Comparison of ENCODE assay signal across 11 mouse cellular contexts in genomic region chr11:28812564-28812963, GRCm38 (mm10). TPM values are rescaled to one million over a fixed set of nuclear protein-coding genes. Genes with fewer than 3 reads are reported as not detected.
DNase-seq lines count a peak whose midpoint lies in the region; ATAC-seq and TF ChIP-seq lines count a peak whose summit lies in the region.
"Had no signal": no experiment of that assay in that cellular context is flagged by ENCODE, and none has a peak within 500 bp of the region (broad histone marks: within the 10 kb centered on the region; RNA-seq: fewer than 3 reads in every experiment).

No protein-coding gene starts in this region.

- TF ChIP-seq EP300 in liver, postnatal 0 days (IDR thresholded peaks at IDR 0.05; ENCODE audit: low read depth), result no peak

- H3K27me3 ChIP-seq in liver, postnatal 0 days (ENCODE audit: insufficient read depth, low read length), result no peaks in the 10 kb centered on the region
- H3K27me3 ChIP-seq in stomach, embryonic 15.5 days (replicated peaks), result no peaks in the 10 kb centered on the region

- DNase-seq in liver (peak; percentile 5), R1 (ENCODE audit: low read depth, low spot score) (peak; percentile 4)
- no peak for DNase-seq in liver, postnatal 0 days
- DNase-seq in kidney, postnatal 14 days, result peak; percentile 29
- DNase-seq in cerebellum, postnatal 10 days, result no peak
- no peak for DNase-seq in adrenal gland, adult 2 months
- DNase-seq: adrenal gland, adult 8-10 months; gastrocnemius, postnatal 10 days had no signal

- no peak for TF ChIP-seq CTCF in liver, postnatal 0 days (IDR thresholded peaks at IDR 0.05; ENCODE audit: low read depth)

- no peak overlapping the region for H3K4me2 ChIP-seq in liver, postnatal 0 days (ENCODE audit: low read depth, low read length)
- H3K4me2 ChIP-seq in stomach, embryonic 15.5 days, result no peak overlapping the region

- WGBS in liver, postnatal 0 days (ENCODE audit: insufficient replicate concordance), result 55% methylated on average over 2 of the region's 2 CpGs
- 37% methylated on average over 2 of the region's 2 CpGs for WGBS in stomach, embryonic 15.5 days

- H3K9me3 ChIP-seq in liver, postnatal 0 days (ENCODE audit: low read length), result no peaks in the 10 kb centered on the region
- no peaks in the 10 kb centered on the region for H3K9me3 ChIP-seq in stomach, embryonic 15.5 days
- H3K9me3 ChIP-seq: forebrain, embryonic 10.5 days had no signal

- H3K4me3 ChIP-seq in liver, postnatal 0 days (ENCODE audit: low read depth, low read length), result no peak overlapping the region
- H3K4me3 ChIP-seq in stomach, embryonic 15.5 days (replicated peaks), result no peak overlapping the region
- H3K4me3 ChIP-seq: forebrain, embryonic 10.5 days had no signal

- ATAC-seq in liver, postnatal 0 days, result no peak
- peak; percentile 47; the same call in 1 of the 2 replicates for ATAC-seq in stomach, embryonic 15.5 days (ENCODE audit: insufficient read depth, low FRiP score, low read depth)

- no peak overlapping the region for H3K9ac ChIP-seq in liver, postnatal 0 days (replicated peaks)
- H3K9ac ChIP-seq in stomach, embryonic 15.5 days, result no peak overlapping the region
- H3K9ac ChIP-seq: liver, embryonic 14.5 days had no signal

- H3K27ac ChIP-seq in liver, postnatal 0 days (ENCODE audit: low read depth), result no peak overlapping the region
- no peak overlapping the region for H3K27ac ChIP-seq in stomach, embryonic 15.5 days
- H3K27ac ChIP-seq: forebrain, embryonic 10.5 days; liver, embryonic 14.5 days had no signal

- no peaks in the 10 kb centered on the region for H3K36me3 ChIP-seq in liver, postnatal 0 days (replicated peaks; ENCODE audit: insufficient read depth, low read length)
- H3K36me3 ChIP-seq in stomach, embryonic 15.5 days, result no peaks in the 10 kb centered on the region
- H3K36me3 ChIP-seq: forebrain, embryonic 10.5 days had no signal

- no peaks in the 10 kb centered on the region for H3K4me1 ChIP-seq in liver, postnatal 0 days (ENCODE audit: insufficient read depth)
- H3K4me1 ChIP-seq in stomach, embryonic 15.5 days, result peaks cover 5% of the 10 kb centered on the region; the same call in 1 of the 2 replicates
- H3K4me1 ChIP-seq: forebrain, embryonic 10.5 days had no signal

RNA-seq across cellular contexts. Expression of gene Efemp1, which starts 40.4 kb away (rescaled TPM):
- 2.3 and 2.5 TPM in 2 replicates for polyA plus RNA-seq in liver, postnatal 0 days (2015; fragmentation: Nextera tagmentation; extraction: Ambion mirVana)
- polyA plus RNA-seq in stomach, embryonic 15.5 days (2015; fragmentation: Nextera tagmentation; extraction: Ambion mirVana), result 14.8 and 15.6 TPM in 2 replicates
- 10 to 100 TPM; 45.2 to 98.9 TPM for total RNA-seq in adrenal gland, adult 2 months (2021)
- 38.7 and 59.8 TPM in 2 replicates for polyA plus RNA-seq in adrenal gland, adult 2 months (2012; rRNA removed)

Comparison
In these comparisons a context has a peak if more than half of its experiments do, and no peak if none do; other contexts are left out.
1. DNase-seq: peak in liver (single experiment), R1 (single experiment) and kidney, postnatal 14 days (single experiment); none in liver, postnatal 0 days (single experiment), cerebellum, postnatal 10 days (0 of 2) and adrenal gland, adult 2 months (single experiment).